Mouse (Mus musculus) adrenal gland, postnatal 4 days (tissue): ENCODE results near the gene Znfx1. TPM values are rescaled to one million over a fixed set of nuclear protein-coding genes. Genes with fewer than 3 reads are reported as not detected.

ENCODE experiments used
- DNase-seq, 2 experiments: peaks; one replicate each; pipeline ENCODE4 v3.0.0; 2021 to 2022; ENCODE audit warnings: low spot score in 2 of 2, mixed read lengths in 2 of 2
- long read RNA-seq, 2 experiments: library from polyadenylated mRNA; stranded (forward); transcript quantifications; one replicate each; pipeline ENCODE4 v2.0.0; 2021
- total RNA-seq, 2 experiments: library from RNA; stranded (reverse); gene quantifications; 2 replicates each; pipeline ENCODE4 v1.2.3; 2021

Znfx1 gene
- total RNA-seq, result 10 to 100 TPM; 34.1 to 38.3 TPM
- long read RNA-seq, experiment 1, partial matches to known transcripts, result 0 of 6 reads
- long read RNA-seq, experiment 1, other reads (novel, unspliced or antisense), result 6 of 6 reads
- long read RNA-seq, experiment 2, full-length matches to known transcripts, result 2 of 14 reads
- long read RNA-seq, experiment 2, partial matches to known transcripts, result 6 of 14 reads
- long read RNA-seq, experiment 2, other reads (novel, unspliced or antisense), result 6 of 14 reads

- DNase-seq, result peak; percentile 95 to 98
Measured at GRCm38 (mm10) chr2:167062965-167063880, at the start of gene Znfx1. Gene Znfx1 (minus strand): TSS chr2:167063015.

GRCm38 (mm10) chr2:167112259-167112658 lies 49.4 kb upstream of the Znfx1 start:
- DNase-seq, result no peak

GRCm38 (mm10) chr2:167109506-167109905 lies 46.7 kb upstream of the Znfx1 start:
- DNase-seq, result no peak

- DNase-seq, result no peak
Measured at GRCm38 (mm10) chr2:167103546-167103945, 40.7 kb upstream of the Znfx1 start.

- DNase-seq, result no peak
Measured at GRCm38 (mm10) chr2:167101743-167102441, 39.1 kb upstream of the Znfx1 start.

GRCm38 (mm10) chr2:167094688-167095087 lies 31.9 kb upstream of the Znfx1 start:
- DNase-seq, result no peak

GRCm38 (mm10) chr2:167093171-167093900 lies 30.5 kb upstream of the Znfx1 start:
- DNase-seq, result no peak

- DNase-seq, result no peak
Measured at GRCm38 (mm10) chr2:167090271-167090670, 27.5 kb upstream of the Znfx1 start.

GRCm38 (mm10) chr2:167086836-167087235 lies 24.0 kb upstream of the Znfx1 start:
- no peak for DNase-seq

GRCm38 (mm10) chr2:167086092-167086491 lies 23.3 kb upstream of the Znfx1 start:
- DNase-seq, result no peak

- no peak for DNase-seq
Measured at GRCm38 (mm10) chr2:167081639-167082038, 18.8 kb upstream of the Znfx1 start.

- DNase-seq, result no peak
Measured at GRCm38 (mm10) chr2:167081135-167081534, 18.3 kb upstream of the Znfx1 start.

GRCm38 (mm10) chr2:167080387-167080786 lies 17.6 kb upstream of the Znfx1 start:
- DNase-seq, result no peak

- DNase-seq, result no peak
Measured at GRCm38 (mm10) chr2:167079535-167080257, 16.9 kb upstream of the Znfx1 start.

- DNase-seq, result no peak
Measured at GRCm38 (mm10) chr2:167078931-167079495, 16.2 kb upstream of the Znfx1 start.

- no peak for DNase-seq
Measured at GRCm38 (mm10) chr2:167078486-167078885, 15.7 kb upstream of the Znfx1 start.

- DNase-seq, result no peak
Measured at GRCm38 (mm10) chr2:167077199-167077962, 14.6 kb upstream of the Znfx1 start.

GRCm38 (mm10) chr2:167076759-167077158 lies 13.9 kb upstream of the Znfx1 start:
- DNase-seq, result no peak

GRCm38 (mm10) chr2:167076352-167076751 lies 13.5 kb upstream of the Znfx1 start:
- no peak for DNase-seq
